ENCODE assay signal across 9 mouse cellular contexts in the genomic region with DNA sequence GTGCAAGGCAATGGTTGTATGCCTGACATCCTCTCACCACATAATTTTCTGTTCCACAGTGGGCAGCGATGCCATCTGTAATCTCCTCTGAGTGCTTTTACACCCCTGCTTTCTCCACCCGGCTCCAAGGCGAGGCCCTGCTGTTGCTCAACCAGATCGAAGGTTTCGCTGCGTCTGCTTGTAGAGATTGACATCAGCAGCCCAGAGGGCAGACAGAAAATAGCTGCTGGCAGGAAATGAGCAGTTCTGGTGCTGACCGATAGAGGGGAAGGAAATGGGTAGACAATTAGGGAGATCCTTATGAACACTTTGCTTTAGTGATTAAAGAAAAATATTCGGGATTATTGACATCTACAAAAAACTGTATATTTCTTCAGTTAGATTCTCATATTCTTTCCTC.
DNase-seq lines count a peak whose midpoint lies in the region; ATAC-seq and TF ChIP-seq lines count a peak whose summit lies in the region.
"Had no signal": no experiment of that assay in that cellular context is flagged by ENCODE, and none has a peak within 500 bp of the region (broad histone marks: within the 10 kb centered on the region; RNA-seq: fewer than 3 reads in every experiment).

No protein-coding gene starts in this region.

- no peak for ATAC-seq in hindbrain, postnatal 0 days
- ATAC-seq in hindbrain, embryonic 14.5 days (ENCODE audit: low FRiP score): no peak
- no peak for ATAC-seq in heart, embryonic 13.5 days (ENCODE audit: extremely low read depth, insufficient number of reproducible peaks, low FRiP score, low TSS enrichment)
- ATAC-seq in lung, embryonic 14.5 days (ENCODE audit: insufficient read depth): peak; percentile 65; the same call in 1 of the 2 replicates
- no peak for ATAC-seq in erythroblast, adult 5-6 weeks (replicated peaks; ENCODE audit: low FRiP score, poor library complexity, severe bottlenecking)

- H3K4me3 ChIP-seq in hindbrain, postnatal 0 days (ENCODE audit: low read length): no peak overlapping the region
- no peak overlapping the region for H3K4me3 ChIP-seq in hindbrain, embryonic 14.5 days (replicated peaks; ENCODE audit: low read length)
- no peak overlapping the region for H3K4me3 ChIP-seq in heart, embryonic 13.5 days
- H3K4me3 ChIP-seq in lung, embryonic 14.5 days (ENCODE audit: low read depth, low read length): no peak overlapping the region

- H3K27me3 ChIP-seq in hindbrain, postnatal 0 days (ENCODE audit: insufficient read depth, low read length): no peaks in the 10 kb centered on the region
- H3K27me3 ChIP-seq in hindbrain, embryonic 14.5 days (ENCODE audit: control insufficient read depth, insufficient read depth, low read length): no peaks in the 10 kb centered on the region
- H3K27me3 ChIP-seq in heart, embryonic 13.5 days (replicated peaks): no peaks in the 10 kb centered on the region
- H3K27me3 ChIP-seq in lung, embryonic 14.5 days (ENCODE audit: insufficient read depth, low read length): no peaks in the 10 kb centered on the region

- 0 out of 2 replicates have a peak, but pooled peaks cover 4% of the 10 kb centered on the region for H3K9me3 ChIP-seq in hindbrain, postnatal 0 days (ENCODE audit: low read length)
- H3K9me3 ChIP-seq in hindbrain, embryonic 14.5 days (ENCODE audit: control insufficient read depth, low read length): no peaks in the 10 kb centered on the region
- no peaks in the 10 kb centered on the region for H3K9me3 ChIP-seq in heart, embryonic 13.5 days
- no peaks in the 10 kb centered on the region for H3K9me3 ChIP-seq in lung, embryonic 14.5 days (ENCODE audit: low read depth, low read length)

- whole genome bisulfite sequencing in hindbrain, postnatal 0 days: 51% methylated on average over 8 of the region's 8 CpGs
- whole genome bisulfite sequencing in hindbrain, embryonic 14.5 days: 59% methylated on average over 8 of the region's 8 CpGs
- 10% methylated on average over 8 of the region's 8 CpGs for WGBS in heart, embryonic 13.5 days
- 29% methylated on average over 8 of the region's 8 CpGs for WGBS in lung, embryonic 14.5 days

- peak; percentile 51 for TF ChIP-seq CTCF in hindbrain, postnatal 0 days (IDR thresholded peaks at IDR 0.05; ENCODE audit: low read depth)
- peak; percentile 67 for TF ChIP-seq CTCF in lung, embryonic 14.5 days (IDR thresholded peaks at IDR 0.05; ENCODE audit: low read depth)

- H3K36me3 ChIP-seq in hindbrain, postnatal 0 days (ENCODE audit: insufficient read depth, low read length): no peaks in the 10 kb centered on the region
- no peaks in the 10 kb centered on the region for H3K36me3 ChIP-seq in hindbrain, embryonic 14.5 days (replicated peaks; ENCODE audit: control insufficient read depth, insufficient read depth)
- H3K36me3 ChIP-seq in heart, embryonic 13.5 days: no peaks in the 10 kb centered on the region
- no peaks in the 10 kb centered on the region for H3K36me3 ChIP-seq in lung, embryonic 14.5 days (ENCODE audit: insufficient read depth)
- H3K36me3 ChIP-seq: G1E had no signal

- no peaks in the 10 kb centered on the region for H3K4me1 ChIP-seq in hindbrain, postnatal 0 days (ENCODE audit: insufficient read depth, low read length)
- H3K4me1 ChIP-seq in hindbrain, embryonic 14.5 days (replicated peaks; ENCODE audit: control insufficient read depth, insufficient read depth, low read length): no peaks in the 10 kb centered on the region
- H3K4me1 ChIP-seq in heart, embryonic 13.5 days: peaks cover 9% of the 10 kb centered on the region
- H3K4me1 ChIP-seq in lung, embryonic 14.5 days (ENCODE audit: insufficient read depth): 0 out of 2 replicates have a peak, but pooled peaks cover 3% of the 10 kb centered on the region

- DNase-seq in hindbrain, postnatal 0 days (ENCODE audit: low spot score): peak; percentile 45
- no peak for DNase-seq in hindbrain, embryonic 14.5 days (ENCODE audit: low spot score)
- DNase-seq in c-Kit-positive CD71-negative TER-119-negative erythroid progenitor cells, embryonic 14.5 days (ENCODE audit: low read depth): peak; percentile 50
- peak; percentile 54 for DNase-seq in layer of hippocampus, adult 9-10 months (ENCODE audit: low spot score)
- peak; percentile 72 for DNase-seq in lung, embryonic 14.5 days
- DNase-seq in testis, postnatal 14 days (ENCODE audit: low spot score): peak; percentile 16

- no peak overlapping the region for H3K9ac ChIP-seq in hindbrain, postnatal 0 days (replicated peaks; ENCODE audit: low read length)
- H3K9ac ChIP-seq in hindbrain, embryonic 14.5 days: no peak overlapping the region
- H3K9ac ChIP-seq in heart, embryonic 13.5 days: no peak overlapping the region
- no peak overlapping the region for H3K9ac ChIP-seq in lung, embryonic 14.5 days

- H3K27ac ChIP-seq in hindbrain, postnatal 0 days: no peak overlapping the region
- H3K27ac ChIP-seq in hindbrain, embryonic 14.5 days: no peak overlapping the region
- peak overlapping the region; percentile 25; the same call in 1 of the 2 replicates for H3K27ac ChIP-seq in heart, embryonic 13.5 days (replicated peaks)
- no peak overlapping the region for H3K27ac ChIP-seq in lung, embryonic 14.5 days (ENCODE audit: low read depth)

- H3K4me2 ChIP-seq in hindbrain, postnatal 0 days (ENCODE audit: low read depth, low read length): no peak overlapping the region
- H3K4me2 ChIP-seq in hindbrain, embryonic 14.5 days (replicated peaks): no peak overlapping the region
- H3K4me2 ChIP-seq in heart, embryonic 13.5 days: peak overlapping the region; percentile 41
- H3K4me2 ChIP-seq in lung, embryonic 14.5 days: no peak overlapping the region; the same call in 1 of the 2 replicates
